Mouse (Mus musculus): Measurements from ENCODE around the gene Lmtk3. TPM values are rescaled to one million over a fixed set of nuclear protein-coding genes. Genes with fewer than 3 reads are reported as not detected.

The Lmtk3 gene
- total RNA-seq, 2 experiments from 2014 or later: not detected

GRCm38 (mm10) chr7:45809276-45810075 is 25.9 kb downstream of the Lmtk3 start:
- no peak for DNase-seq (ENCODE audit: low spot score)

DNA sequence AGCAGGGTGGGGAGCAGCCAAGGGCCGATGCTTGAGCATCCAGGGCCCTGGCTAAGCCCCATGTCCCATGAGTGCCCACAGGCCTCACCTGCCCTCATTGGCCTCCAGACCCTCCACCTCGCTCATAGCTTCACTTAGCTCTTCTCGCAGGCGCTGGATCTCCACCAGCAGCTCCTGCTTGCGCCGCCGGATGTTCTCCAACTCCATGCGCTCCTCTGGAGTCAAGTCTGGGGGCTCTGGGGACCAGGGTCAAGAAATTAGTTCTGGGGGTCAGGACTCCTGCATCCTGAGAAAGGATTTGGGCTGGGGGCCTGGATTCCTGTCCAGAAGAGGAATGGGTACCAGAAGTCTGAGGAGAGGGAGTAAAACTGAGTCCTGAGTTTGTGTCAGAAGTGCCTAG is 29.4 kb downstream of the Lmtk3 start:
- no peak for DNase-seq (ENCODE audit: low spot score)

- peak; percentile 100 for DNase-seq (ENCODE audit: low spot score)
Observed at GRCm38 (mm10) chr7:45813787-45814779, 30.5 kb downstream of the Lmtk3 start, which contains the start of gene Cyth2. Gene Cyth2, minus strand, starts transcription at chr7:45814581.

GRCm38 (mm10) chr7:45814841-45815240 is 31.3 kb downstream of the Lmtk3 start:
- DNase-seq (ENCODE audit: low spot score): no peak

GRCm38 (mm10) chr7:45815323-45815983 is 31.9 kb downstream of the Lmtk3 start:
- DNase-seq (ENCODE audit: low spot score): no peak

- DNase-seq (ENCODE audit: low spot score): no peak
Observed at GRCm38 (mm10) chr7:45815984-45816351, 32.4 kb downstream of the Lmtk3 start.

GRCm38 (mm10) chr7:45819843-45820242 is 36.3 kb downstream of the Lmtk3 start:
- no peak for DNase-seq (ENCODE audit: low spot score)

GRCm38 (mm10) chr7:45820913-45821312 is 37.4 kb downstream of the Lmtk3 start:
- no peak for DNase-seq (ENCODE audit: low spot score)

GRCm38 (mm10) chr7:45824598-45824997 is 41.1 kb downstream of the Lmtk3 start, which contains the start of gene Kcnj14:
Gene Kcnj14, minus strand, starts transcription at chr7:45824782.
- DNase-seq (ENCODE audit: low spot score): no peak

DNA sequence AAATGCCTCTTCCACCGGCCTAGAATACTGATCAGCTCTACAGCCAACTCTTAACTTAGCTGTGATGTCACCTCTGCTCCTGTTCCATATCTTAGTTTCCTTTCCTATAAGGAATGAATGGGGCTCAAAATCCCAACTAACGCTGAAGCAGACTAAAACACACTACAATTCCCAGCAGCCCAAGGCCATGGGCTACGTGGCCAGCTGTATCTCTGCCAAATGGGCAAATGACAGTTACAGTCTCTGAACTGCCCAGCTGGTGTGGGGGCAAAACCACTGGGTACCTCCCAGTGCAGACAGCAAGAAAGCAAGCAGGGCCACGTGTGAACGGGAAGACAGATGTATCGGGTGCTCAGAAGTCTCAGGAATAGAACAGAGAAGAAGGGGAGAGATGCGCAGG is 43.1 kb downstream of the Lmtk3 start:
- no peak for DNase-seq (ENCODE audit: low spot score)

DNA sequence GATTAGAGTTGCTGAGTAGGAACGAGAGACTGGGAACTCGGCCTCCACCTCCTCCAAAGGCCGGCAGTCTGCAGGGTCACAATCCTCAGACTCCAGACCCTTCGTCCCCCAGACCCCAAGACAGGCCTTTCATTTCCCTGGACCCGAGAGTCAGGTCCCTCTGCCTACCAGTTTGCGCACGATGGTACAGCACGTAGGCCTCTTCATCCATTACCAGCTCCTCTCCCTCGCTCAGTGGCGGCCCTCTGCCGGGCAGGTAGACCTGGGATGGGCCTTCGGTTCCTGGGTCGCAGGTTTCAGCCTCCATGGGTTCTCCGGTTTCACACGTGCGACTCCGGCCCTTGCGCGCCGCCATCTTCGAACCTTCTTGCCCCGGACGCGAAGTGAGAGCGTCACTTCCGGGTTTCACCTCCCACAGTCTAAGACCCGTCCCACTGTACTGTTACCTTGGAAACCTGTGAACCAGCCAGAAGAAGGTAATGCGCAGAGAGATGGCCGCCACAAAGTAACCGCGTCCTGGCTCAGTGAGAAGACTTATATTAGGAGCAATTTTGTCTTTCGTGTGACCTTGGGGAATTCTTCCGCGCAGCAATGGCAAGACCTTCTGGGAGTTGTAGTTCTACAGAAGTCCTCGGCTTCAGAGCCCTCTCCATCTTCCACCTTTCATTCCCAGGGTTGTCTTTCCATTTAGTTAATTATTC is 47.0 kb downstream of the Lmtk3 start, which contains the start of gene Grwd1:
Grwd1 (minus strand) TSS at position 518 of the 701 bp plus-strand sequence.
- peak; percentile 87 for DNase-seq (ENCODE audit: low spot score)

DNA sequence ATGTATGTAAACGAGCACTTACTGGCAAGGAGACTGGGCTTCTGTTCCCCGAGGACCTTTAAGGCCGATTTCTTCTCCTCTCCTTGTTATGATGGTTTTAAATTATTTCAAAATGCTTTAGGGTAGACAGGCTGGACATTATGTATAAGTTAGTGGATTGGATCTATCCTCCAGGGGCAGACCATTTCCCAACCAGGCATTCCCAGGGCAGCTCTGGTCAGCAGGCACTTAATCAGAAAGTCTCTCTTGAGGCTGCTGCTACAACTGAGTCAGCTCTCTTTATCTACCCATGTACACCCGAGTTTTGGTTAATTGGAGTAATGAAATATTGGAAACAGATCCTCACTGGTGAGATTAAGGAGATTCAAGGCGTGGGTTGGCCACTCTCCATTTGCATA is 47.6 kb downstream of the Lmtk3 start:
- no peak for DNase-seq (ENCODE audit: low spot score)

DNA sequence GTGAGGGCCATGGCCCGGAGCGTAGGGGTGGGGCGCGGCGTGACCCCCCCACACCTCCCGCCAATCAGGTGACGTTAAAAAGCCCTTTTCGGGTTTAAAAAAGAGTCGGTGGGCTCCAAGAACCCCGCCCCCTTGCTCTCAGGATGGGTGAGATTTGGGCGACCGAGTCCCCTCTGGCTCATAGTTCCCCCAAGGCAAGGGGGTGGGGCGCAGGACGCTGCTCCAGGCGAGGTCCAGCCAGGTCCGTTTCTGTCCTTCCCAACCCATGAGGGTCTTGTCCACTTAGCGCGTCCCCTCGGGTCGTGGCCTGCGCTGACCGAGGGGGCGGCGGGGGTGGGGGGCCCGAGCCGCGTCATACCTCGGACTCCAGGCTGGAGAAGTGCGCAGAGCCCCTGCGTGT is 48.9 kb downstream of the Lmtk3 start:
- no peak for DNase-seq (ENCODE audit: low spot score)

GRCm38 (mm10) chr7:45833148-45833790 is 49.7 kb downstream of the Lmtk3 start:
- no peak for DNase-seq (ENCODE audit: low spot score)

- DNase-seq (ENCODE audit: low spot score): no peak
Observed at GRCm38 (mm10) chr7:45833924-45834323, 50.4 kb downstream of the Lmtk3 start.

DNA sequence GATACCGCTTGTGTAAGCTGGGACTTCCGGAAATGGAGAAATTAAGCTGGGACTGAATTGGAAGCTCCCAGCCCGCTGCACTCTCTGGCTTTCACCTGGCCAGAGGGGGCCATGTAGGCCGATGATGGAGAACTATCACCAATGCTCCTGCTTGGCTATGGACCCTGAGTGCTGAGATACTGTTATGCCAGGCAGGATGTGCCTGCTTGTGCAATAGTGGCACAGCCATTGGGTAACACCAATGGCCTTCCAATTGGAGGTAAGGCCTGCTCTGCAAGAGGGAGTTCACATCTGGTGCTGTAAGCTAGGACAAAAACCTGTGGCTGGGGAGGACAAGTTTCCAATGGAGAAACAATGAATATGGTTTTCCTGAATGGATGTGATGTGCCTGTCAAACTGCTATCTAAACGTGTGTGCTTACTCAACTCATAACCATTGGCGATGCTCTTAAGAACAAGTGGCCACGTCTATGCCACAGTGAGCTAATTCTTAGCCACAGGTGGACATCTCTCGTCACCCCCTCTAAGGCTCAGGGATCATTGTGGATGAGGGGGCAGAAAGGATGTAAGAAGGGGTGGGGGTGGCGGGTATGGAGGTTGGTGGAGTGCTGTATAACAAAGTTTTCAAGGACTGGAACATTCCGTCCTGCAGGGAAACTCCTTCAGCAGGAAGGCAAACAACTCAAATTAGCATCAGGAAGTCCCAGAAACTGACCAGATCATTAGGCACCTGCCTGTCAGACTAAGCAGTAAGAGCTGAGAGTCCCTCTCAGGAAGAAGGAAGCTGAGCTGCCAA is 59.6 kb downstream of the Lmtk3 start:
- DNase-seq (ENCODE audit: low spot score): no peak

DNA sequence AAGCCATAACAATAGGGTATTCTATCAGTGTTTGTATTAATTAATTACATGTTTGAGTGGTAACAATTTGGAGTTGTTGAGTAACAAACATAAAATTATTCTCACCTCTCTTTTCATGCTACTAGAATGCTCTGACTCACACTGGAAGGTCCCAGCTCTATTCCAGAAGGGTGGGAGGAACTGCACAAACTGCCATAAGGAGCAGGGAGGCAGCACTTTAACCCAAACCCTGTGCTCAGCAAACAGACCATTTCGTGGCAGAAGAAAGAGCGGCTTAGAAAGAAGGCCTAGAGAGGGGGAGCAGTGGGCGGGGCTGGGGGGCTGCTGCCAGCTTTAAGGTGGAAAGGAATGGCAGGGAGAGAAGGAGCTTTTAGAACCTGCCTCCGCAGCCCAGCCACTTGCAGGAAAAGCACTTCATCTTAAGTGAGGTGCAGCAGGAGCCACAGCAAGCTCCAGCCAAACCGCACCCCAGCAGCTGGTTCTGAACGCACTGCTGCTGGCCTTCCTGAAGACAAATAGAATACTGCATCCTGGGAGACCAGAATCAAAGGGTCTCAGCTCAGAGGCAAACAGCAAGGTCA is 65.0 kb downstream of the Lmtk3 start:
- DNase-seq (ENCODE audit: low spot score): no peak

GRCm38 (mm10) chr7:45850661-45851060 is 67.1 kb downstream of the Lmtk3 start:
- no peak for DNase-seq (ENCODE audit: low spot score)

- no peak for DNase-seq (ENCODE audit: low spot score)
Observed at GRCm38 (mm10) chr7:45853089-45853488, 69.6 kb downstream of the Lmtk3 start.
